Mouse (Mus musculus): ENCODE measurements around the gene Cnn2. TPM values are rescaled to one million over a fixed set of nuclear protein-coding genes. Genes with fewer than 3 reads are reported as not detected.
A peak's percentile ranks its signal among the peaks of the same experiment; 100 is the strongest.

The Cnn2 gene
- total RNA-seq, 2 experiments from 2014 or later = 5.8 to 6.0 TPM

DNA sequence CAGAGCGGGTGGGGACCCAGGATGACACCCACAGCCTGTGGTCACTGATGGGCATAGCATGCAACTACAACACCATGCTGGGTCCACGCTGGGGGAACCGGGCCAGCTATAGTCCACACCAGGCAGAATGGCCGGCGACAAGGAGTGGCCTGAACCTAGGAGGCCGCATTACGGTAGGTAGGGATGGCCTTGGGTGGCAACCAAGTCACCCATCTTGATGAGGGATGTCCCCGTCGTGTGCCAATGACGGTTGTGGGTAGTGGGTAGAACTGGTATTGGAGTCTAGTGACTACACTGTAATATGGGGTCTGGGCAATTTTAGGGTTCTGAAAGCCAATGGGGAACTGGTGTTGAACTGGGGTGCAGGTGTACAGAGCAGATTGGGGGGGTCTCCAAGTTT, 28.5 kb downstream of the Cnn2 start:
- no peak for DNase-seq (ENCODE audit: extremely low spot score in 1 of 2, low spot score in 1 of 2)

DNA sequence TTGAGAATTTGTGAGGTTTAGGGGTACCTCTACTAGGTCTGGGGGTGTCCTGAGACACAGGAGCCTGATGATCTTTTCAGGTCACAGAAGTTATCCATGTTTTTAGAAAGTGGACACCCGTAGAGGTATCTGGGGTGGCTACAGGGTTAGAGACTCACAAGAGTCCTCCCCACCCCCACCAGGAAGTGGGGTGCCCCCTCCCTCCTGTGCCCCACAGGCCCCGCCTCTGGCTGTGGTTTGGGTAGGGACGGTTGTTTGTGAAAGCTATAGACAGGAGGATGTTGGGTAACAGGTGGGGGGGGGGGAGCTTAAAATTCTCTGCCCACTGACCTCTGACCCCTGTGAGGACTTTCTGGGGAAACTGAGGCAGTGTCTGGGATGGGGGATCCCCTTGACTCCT, 29.0 kb downstream of the Cnn2 start:
- no peak for DNase-seq (ENCODE audit: extremely low spot score in 1 of 2, low spot score in 1 of 2)

DNA sequence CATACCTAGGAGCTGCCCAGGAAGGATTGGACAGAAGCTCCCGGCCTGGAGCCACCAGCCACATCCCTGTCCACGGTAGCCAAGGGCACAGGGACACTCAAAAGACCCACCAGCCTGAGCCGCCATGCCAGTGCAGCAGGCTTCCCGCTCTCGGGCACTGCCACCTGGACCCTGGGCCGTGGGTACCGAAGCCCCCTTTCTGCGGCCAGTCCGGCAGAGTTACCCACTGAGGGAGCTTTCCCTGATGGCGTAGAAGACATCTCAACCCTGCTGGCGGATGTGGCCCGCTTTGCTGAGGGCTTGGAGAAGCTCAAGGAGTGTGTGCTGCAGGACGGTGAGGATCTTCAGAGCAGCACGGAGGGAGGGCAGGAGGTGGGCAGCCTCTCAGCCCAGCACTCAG, 29.4 kb downstream of the Cnn2 start:
- no peak for DNase-seq (ENCODE audit: extremely low spot score in 1 of 2, low spot score in 1 of 2)

DNA sequence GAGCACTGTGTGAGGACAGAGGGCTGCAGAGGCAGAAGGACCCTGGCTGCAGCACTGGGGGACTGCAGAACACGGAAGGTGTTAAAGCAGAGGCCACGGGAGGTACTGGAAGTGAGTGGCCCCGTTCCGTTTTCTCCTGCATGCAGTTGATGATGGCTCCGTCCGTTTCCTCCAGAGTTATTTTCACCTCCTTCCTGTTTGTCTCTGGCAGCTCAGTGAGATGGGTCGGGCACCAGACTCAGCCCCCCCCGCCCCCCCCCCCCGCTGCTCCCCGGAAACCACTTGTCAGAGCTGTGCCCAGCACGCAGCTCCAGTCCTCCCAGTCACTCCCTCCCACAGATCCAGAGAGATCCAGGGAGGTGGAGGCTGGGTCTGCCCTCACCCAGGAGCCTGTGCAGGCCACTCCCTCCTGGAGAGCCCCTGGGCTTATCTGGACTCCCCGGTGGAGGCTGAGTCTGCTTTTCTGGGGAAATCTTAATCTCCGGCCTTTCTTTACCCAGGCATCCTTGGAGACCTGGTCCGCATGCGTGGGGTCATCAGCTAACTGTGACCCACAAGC, 30.4 kb downstream of the Cnn2 start:
- DNase-seq (ENCODE audit: extremely low spot score in 1 of 2, low spot score in 1 of 2) = no peak

DNA sequence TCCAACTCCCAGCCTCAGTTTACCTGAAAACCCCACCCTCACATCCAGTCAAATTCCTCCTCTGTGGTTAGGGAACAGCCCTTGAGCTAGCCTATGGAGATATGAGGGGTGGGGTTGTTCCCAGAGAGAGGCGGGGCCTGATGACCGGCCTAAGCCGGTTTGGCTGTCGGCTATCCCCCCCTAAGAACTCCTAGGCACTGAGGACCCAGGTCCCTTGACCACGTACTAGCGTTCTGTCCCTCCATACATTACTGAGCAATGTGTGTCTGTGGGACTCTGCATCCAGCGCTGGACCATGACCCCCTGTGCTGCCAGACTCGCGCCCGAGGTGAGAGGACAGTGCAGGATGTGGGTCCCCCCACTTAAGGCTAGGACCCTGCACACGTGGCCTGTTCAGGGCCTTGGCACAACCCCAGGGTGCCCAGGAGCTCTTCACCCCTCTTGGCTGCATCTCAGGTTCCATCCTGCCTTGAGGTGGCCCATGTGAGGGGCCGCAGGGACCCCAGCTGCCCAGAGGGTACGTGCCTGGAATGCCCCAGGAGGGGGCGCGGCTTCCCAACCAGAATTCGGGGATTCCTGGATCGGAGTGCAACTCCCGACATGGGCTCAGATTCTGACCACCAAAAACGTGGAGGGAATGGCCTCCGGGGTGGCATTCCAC, 31.2 kb downstream of the Cnn2 start:
- DNase-seq (ENCODE audit: extremely low spot score in 1 of 2, low spot score in 1 of 2) = no peak

DNA sequence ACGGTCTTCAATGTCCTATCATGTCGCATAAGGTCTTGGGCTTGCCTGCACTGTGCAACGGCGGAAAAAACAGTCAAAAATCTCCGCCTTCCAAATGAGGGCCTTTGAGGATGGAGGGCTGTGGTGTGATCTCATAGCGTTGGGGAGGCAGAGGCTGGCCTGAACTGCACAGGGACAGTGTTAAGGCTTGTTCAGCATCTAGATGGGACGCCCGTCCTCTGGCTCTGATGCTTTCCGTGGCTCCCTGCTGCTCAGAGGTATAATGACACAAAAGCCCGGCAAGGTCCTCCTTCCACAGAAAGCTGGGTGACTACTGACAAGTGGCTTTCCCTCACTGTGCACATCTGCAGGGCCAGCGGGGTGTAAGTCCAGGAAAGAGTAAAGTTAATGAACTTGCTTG, 31.8 kb downstream of the Cnn2 start:
- DNase-seq (ENCODE audit: extremely low spot score in 1 of 2, low spot score in 1 of 2) = no peak

DNA sequence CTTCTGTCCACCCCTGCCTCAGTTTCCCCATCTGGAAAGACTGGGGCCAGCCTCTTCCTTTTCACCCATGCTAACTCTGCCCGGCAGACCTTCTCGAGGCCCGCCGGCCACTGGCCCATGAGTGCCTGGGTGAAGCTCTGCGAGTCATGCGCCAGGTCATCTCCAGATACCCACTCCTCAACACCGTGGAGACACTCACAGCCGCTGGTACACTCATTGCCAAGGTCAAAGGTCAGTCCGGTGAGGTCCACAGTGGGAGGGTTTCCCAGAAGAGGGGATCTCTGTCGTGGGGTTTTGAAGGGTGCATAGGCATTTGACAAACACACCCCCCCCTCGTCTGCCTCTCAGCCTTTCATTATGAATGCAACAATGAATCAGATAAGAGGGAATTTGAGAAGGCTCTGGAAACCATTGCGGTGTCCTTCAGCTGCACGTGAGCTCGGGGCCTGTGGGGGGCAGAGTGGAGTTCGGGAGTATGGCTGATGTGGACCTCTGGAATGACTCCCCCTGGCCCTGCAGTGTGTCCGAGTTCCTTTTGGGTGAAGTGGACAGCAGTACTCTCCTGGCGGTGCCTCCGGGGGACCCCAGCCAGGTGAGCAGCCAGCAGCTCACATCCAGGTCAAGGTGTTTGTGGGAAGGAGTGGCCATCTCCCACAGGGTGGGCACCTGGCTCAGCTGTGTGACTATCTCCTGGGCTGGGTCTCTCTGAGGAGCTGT, 32.4 kb downstream of the Cnn2 start:
- no peak for DNase-seq (ENCODE audit: extremely low spot score in 1 of 2, low spot score in 1 of 2)

DNA sequence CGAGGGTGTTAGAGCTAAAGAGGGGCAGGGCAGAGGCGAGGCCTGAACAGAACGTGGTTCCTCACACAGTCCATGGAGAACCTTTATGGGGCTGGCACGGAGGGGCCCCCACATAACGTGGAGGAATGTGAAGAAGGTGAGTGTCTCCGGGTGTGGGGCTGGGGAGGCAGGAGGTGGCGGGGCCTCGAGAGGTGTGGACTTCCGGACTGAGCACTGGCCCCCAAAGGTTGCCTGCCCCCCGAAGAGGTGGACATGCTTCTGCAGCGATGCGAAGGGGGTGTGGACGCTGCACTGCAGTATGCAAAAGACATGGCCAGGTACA, 32.9 kb downstream of the Cnn2 start:
- DNase-seq (ENCODE audit: extremely low spot score in 1 of 2, low spot score in 1 of 2) = no peak

DNA sequence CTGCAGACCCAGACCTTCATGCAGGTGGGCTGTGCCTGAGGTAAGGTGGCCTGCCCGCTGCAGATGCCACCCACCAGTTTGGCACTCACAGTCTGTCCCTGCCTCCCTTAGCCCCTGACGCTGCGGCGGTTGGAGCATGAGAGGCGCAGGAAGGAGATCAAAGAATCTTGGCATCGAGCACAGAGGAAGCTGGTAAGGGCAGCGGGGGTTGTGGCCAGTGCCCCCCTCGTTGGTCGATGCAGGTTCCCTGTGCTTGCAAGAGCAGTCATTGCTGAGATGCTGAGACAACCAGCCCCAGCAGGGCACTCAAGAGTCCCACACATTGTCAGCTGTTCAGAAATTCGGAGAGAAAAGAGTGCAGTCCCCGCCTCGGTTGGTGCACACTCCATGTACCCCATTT, 33.8 kb downstream of the Cnn2 start:
- DNase-seq (ENCODE audit: extremely low spot score in 1 of 2, low spot score in 1 of 2) = no peak

DNA sequence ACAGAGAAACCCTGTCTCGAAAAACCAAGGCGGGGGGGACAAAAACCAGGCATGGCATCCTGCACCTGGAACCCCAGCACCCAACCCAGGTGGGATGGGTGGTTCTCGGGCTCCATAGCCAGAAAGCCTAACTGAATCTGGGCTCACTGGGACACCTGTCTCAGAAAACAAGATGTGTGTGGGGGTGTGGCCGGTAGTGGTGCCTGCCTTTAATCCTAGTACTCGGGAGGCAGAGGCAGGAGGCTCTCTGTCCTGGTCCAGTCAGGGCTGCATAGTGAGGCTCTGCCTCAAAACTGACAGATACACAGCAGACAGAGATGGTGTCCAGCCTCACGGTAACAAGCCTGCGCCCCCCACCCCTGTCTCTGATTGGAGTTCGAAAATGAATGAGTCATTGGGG, 34.4 kb downstream of the Cnn2 start:
- DNase-seq (ENCODE audit: extremely low spot score in 1 of 2, low spot score in 1 of 2) = no peak

DNA sequence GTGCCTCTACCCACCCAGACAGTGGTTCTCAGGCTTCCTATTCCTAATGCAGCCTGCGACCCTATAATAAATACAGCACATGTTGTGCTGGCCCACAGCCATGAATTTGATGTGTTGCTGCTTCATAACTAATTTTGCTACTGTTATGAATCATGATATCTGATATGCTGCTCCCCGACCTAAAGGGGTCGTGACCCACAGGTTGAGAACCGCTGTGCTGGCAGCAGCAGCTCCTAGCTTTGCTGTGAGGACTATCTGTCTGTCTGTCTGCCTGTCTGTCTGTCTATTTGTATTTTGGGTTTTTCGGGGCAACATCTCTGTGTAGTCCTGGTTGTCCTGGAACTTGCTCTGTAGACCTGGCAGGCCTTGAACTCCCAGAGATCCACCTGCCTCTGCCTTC, 35.4 kb downstream of the Cnn2 start:
- no peak for DNase-seq (ENCODE audit: extremely low spot score in 1 of 2, low spot score in 1 of 2)

DNA sequence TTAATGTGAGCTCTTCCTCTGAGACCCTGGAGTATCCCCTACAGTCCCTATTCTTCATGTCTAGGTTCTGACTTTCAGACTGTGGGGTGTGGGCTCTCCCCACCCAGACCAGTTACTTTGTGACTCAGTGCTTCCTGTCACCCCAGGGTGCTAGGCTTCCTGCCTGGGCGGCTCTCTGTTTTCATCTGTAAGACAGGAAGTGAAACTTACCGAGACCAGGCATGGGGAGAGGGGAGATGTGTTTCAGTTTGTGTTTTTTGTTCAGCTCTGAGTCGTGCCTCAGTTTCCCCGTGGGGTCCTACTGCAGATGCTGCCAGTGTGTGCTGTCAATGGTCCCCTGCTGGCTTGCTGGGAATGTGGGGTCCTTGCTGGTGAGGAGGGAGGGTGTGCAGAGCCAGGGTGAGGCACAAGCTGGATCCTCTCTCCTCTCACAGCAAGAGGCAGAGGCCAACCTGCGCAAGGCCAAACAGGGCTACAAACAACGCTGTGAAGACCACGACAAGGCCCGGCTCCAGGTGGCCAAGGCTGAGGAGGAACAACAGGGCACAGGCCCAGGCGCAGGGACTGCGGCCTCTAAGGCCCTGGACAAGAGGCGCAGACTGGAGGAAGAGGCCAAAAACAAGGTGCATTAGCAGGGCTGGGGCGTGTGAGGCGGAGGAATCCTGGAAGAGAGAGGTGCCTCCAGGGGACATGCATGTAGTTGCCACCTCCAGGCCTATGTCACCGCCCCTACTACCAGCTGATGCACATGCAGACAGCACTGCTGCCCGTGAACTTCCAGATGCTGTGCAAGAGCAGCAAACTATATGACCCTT, 36.1 kb downstream of the Cnn2 start:
- no peak for DNase-seq (ENCODE audit: extremely low spot score in 1 of 2, low spot score in 1 of 2)

DNA sequence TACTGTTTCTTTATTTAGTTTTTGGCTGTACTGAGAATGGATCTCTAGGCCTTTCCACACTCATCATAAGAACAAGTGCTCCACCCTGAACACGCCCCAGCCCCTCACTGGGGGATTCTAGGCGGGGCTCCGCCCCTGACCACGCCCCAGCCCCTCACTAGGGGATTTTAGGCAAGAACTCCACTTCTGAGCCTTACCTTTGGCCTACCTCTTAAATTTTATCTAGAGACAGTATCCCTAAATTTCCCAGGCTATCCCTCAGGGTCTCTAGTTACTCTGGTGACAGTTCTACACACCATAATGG, 36.6 kb downstream of the Cnn2 start:
- no peak for DNase-seq (ENCODE audit: extremely low spot score in 1 of 2, low spot score in 1 of 2)

DNA sequence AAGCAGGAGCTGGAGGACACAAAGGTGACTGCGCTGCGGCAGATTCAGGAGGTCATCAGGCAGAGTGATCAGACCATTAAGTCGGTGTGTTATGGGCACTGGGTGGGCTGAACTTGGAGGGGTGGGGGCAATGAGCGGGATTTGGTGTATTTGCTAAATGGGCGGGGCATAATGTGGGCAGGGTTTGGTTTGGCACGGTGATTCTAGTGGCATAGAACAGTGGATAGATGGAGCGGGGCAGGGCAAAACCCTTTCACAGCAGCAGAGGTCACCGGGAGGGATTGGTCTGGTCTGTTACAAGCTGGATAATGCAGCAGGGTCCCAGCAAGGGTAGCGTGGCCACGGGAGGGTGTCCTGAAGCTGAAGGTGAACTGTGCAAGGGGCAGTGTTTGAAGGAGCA, 37.1 kb downstream of the Cnn2 start:
- no peak for DNase-seq (ENCODE audit: extremely low spot score in 1 of 2, low spot score in 1 of 2)

DNA sequence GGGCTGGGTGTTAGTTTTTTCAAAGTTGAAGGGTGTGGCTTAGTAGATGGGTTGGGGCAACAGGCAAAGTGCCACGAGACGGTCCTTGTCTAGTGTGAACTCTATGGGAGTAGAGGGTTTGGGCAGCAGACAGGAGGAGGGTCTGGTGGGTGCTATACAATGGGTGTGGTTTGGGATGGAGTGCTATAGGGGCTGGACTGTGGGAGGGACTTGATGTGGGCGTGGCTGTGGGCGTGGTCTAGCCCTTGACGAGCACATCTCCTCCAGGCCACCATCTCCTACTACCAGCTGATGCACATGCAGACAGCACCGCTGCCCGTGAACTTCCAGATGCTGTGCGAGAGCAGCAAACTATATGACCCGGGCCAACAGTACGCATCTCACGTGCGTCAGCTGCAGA, 37.5 kb downstream of the Cnn2 start:
- DNase-seq (ENCODE audit: extremely low spot score in 1 of 2, low spot score in 1 of 2) = no peak

DNA sequence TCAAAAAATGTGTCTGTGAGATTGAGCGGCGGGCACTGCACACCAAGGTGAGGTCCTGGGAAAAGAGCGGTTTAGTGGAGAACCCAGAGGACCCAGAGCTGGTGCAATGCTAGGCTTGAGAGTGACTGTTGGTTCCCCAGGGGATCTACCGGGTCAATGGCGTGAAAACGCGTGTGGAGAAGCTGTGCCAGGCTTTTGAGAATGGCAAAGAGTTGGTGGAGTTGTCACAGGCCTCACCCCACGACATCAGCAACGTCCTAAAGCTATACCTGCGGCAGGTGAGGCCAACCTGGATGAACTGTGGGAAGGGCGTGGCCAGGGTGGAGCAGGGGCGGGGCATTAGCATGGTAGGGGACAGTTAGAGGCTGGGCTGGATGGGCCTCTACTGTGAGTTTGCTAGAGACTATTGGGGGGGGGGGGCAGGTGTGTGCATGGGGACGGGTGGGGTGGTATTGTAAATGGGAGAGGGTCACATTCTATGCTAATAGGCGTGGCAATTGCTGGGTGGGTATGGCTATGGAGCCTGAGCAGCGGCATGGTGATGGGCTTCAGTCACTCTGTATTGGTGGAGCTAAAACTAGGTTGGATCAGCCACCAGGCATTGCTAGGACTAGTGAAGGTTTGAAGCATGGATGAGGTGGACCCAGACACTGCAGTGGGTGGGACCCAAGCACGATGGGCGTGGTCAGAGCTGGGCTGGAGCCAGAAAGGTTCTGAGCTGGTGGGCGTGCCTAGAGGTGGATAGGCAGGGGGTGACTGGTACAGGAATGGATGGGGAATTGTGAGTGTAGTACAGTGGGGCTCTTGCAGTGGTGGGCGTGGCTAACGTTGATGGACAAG, 39.5 kb downstream of the Cnn2 start:
- DNase-seq (ENCODE audit: extremely low spot score in 1 of 2, low spot score in 1 of 2) = no peak

DNA sequence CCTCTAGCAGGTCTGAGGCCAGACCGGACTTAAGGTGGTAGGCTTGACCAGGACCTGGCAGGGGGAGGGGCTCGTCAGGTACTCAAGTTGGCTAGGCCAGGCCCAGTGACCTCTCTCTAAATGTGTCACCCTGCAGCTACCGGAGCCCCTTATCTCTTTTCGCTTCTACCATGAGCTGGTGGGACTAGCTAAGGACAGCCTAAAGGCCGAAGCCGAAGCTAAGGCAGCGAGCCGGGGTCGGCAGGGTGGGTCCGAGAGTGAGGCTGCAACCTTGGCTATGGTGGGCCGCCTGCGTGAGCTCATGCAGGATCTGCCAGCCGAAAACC, 40.1 kb downstream of the Cnn2 start:
- no peak for DNase-seq (ENCODE audit: extremely low spot score in 1 of 2, low spot score in 1 of 2)

DNA sequence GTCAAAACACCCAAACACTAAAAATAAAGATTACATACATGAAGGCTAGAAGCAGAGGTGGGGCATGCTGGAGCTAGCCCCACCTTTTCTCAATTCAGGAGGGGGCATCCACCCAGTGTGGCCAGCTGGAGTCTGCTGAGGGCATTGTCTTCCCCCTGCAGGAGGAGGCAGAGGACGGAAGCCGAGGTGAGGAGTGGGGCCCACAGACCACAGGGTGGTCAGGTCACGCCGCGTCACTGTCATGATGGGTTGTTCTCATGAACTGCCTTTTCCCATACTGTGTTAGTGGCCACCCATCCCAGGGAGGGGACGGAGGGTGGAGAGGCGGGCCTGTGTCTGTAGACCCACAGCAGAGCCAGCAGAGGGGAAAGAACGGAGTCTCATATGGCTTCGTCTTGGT, 41.8 kb downstream of the Cnn2 start:
- no peak for DNase-seq (ENCODE audit: extremely low spot score in 1 of 2, low spot score in 1 of 2)

DNA sequence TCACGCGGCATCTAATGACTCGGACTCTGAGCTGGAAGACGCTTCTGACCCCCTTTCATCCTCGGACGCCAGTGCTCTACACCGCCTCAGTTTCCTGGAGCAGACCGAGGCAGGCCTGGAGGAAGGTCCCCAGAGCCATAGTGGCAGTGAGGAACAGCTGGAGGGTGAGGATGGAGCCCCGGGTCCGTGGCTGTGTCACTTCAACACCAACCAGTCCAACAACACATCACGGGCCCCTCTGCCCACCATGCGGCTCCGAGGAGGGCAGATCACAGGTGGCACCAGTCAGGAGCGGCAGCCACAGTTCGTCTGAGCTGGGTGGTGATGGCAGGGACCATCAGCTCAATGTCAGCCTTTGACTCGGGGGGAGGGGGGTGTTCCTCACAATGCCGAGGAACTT, 42.4 kb downstream of the Cnn2 start:
- DNase-seq (ENCODE audit: extremely low spot score in 1 of 2, low spot score in 1 of 2) = no peak

DNA sequence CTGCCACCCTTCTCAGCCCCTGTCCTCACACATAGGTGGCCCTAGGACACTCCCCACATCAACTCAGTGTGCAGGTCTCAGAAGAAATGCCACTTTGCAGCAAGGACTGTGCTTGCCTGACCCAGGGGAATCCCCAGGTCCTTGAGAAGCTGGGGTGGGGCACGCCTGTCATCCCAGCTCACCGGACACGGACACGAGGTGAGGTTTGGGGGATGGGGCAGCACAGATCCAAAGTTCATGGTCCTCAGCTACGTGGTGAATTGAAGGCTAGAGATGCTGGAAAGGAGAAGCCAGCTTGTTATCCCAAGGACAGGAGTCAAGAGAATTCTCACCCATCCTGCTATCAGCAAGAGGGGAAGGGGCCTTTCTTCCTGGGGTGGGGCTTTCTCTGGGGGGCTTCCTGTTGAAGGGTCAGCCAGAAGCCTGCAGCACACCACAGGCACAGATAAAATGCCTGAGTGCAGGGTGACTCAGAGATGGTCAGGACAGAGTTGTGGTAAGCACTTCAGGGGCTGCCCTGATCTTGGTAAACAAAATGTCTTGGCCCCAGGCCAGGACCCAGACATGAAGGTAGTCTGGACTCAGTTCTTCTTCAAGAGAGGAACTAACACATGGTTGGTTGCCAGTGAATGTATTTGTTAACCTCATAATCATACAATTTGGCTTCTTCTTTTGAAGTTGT, 44.6 kb downstream of the Cnn2 start:
- peak in 1 of 2 experiments; percentile 36 for DNase-seq (ENCODE audit: extremely low spot score in 1 of 2, low spot score in 1 of 2)

All from layer of hippocampus, postnatal 25 days (tissue).